Mouse (Mus musculus) midbrain, embryonic 15.5 days (tissue): ENCODE results near the gene Parvb. TPM values are rescaled to one million over a fixed set of nuclear protein-coding genes. Genes with fewer than 3 reads are reported as not detected.
A peak's percentile ranks its signal among the peaks of the same experiment; 100 is the strongest.

Source experiments
- ATAC-seq: fragments of 200-750 bp; cut with Nextera tagmentation; replicated peaks from 2 replicates; pipeline ENCODE4 v1.8.0; 2017; ENCODE audit warnings: moderate TSS enrichment
- H3K27ac ChIP-seq: fragments of 300-500 bp; sonication (generic); 2 replicates; pipeline ENCODE4 v1.5.1; 2015; ENCODE audit warnings: mild to moderate bottlenecking, inconsistent platforms
- H3K27me3 ChIP-seq: fragments of 300-500 bp; sonication (generic); replicated peaks from 2 replicates; pipeline ENCODE4 v1.6.1; 2015; ENCODE audit warnings: inconsistent platforms
- H3K36me3 ChIP-seq: fragments of 300-500 bp; sonication (generic); replicated peaks from 2 replicates; pipeline ENCODE4 v1.6.1; 2015; ENCODE audit warnings: inconsistent platforms
- H3K4me1 ChIP-seq: fragments of 300-500 bp; sonication (generic); 2 replicates; pipeline ENCODE4 v1.6.1; 2015; ENCODE audit warnings: inconsistent platforms
- H3K4me2 ChIP-seq: fragments of 300-500 bp; sonication (generic); 2 replicates; pipeline ENCODE4 v1.6.1; 2015; ENCODE audit warnings: inconsistent platforms, mild to moderate bottlenecking, moderate library complexity
- H3K4me3 ChIP-seq: fragments of 300-500 bp; sonication (generic); 2 replicates; pipeline ENCODE4 v1.5.1; 2015; ENCODE audit warnings: mild to moderate bottlenecking, inconsistent platforms
- H3K9ac ChIP-seq: fragments of 300-500 bp; sonication (generic); 2 replicates; pipeline ENCODE4 v1.6.1; 2015; ENCODE audit warnings: mild to moderate bottlenecking, inconsistent platforms
- H3K9me3 ChIP-seq: fragments of 300-500 bp; sonication (generic); 2 replicates; pipeline ENCODE4 v1.6.1; 2016; ENCODE audit warnings: inconsistent platforms
- WGBS: fragments of 180-500 bp; shearing (Covaris S2); methylation state at CpG from one replicate; pipeline ENCODE4 v1.1.7; 2015; ENCODE audit warnings: mixed read lengths; 5-methylcytosine and 5-hydroxymethylcytosine counted together
- polyA plus RNA-seq: library from polyadenylated mRNA; unstranded; fragments of >200 nt; fragmentation: Nextera tagmentation; extraction: Ambion mirVana; gene quantifications from 2 replicates; pipeline ENCODE4 v1.2.1, GENCODE M21; 2015

Gene Parvb
- polyA plus RNA-seq, 1 experiment from 2014 or later: 4.2 TPM

DNA sequence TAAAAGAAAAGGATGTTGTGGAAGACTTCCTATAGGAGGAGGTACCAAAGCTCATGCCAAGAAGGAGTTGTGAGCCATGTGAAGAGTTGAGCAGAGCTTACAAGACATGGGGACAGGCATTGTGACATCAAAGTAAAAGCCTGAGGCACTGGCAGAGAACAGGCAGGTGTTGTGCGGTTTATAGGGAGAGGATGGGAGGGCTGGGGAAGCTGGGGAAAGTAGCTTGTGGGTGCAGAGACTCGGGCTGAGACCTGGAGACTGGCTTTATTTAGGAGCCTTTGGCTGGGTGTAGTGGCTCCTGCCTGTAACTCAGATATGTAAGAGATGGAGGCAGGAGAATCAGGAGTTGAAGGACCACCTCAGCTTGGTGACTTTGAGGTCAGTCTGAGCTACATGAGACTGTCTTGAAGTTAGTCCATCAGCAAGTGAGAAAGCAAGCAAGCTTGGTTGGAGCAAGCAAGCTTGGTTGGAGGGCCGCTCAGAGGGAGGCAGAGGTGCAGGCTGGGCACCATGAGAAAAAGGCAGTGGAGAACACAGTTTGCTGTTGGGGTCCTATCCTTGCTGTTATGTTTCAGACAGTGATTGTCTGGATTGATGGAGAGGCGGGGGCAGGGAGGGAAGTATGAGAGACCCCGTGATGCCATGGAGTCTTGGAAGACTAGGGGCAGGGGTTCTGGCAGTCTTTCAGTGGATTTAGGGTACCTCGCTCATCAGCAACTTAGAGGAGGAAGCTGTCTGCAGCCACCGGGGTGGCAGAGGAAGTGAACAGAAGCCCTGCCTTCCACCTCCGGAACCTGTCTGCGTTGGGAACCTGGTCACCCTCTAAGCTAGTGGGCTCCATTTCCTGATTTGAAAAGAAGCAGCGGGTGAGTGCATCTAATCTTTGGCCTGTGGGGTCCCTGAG, 92.4 kb downstream of the Parvb start, which contains the start of gene Parvg:
TSS of gene Parvg (plus strand) at position 61 of the 904 bp plus-strand sequence.
- Histone ChIP-seq H3K9me3 (no peaks in the 10 kb centered on the region), H3K4me3 (no peak within 1 kb of the TSS), H3K4me1 (no peaks in the 10 kb centered on the region), H3K4me2 (no peak within 1 kb of the TSS), H3K27ac (no peak within 1 kb of the TSS), H3K27me3 (no peaks in the 10 kb centered on the region), H3K36me3 (no peaks in the 10 kb centered on the region), H3K9ac (no peak within 1 kb of the TSS)
- WGBS: 86% methylated on average over 10 of the region's 10 CpGs
- ATAC-seq: no peak

DNA sequence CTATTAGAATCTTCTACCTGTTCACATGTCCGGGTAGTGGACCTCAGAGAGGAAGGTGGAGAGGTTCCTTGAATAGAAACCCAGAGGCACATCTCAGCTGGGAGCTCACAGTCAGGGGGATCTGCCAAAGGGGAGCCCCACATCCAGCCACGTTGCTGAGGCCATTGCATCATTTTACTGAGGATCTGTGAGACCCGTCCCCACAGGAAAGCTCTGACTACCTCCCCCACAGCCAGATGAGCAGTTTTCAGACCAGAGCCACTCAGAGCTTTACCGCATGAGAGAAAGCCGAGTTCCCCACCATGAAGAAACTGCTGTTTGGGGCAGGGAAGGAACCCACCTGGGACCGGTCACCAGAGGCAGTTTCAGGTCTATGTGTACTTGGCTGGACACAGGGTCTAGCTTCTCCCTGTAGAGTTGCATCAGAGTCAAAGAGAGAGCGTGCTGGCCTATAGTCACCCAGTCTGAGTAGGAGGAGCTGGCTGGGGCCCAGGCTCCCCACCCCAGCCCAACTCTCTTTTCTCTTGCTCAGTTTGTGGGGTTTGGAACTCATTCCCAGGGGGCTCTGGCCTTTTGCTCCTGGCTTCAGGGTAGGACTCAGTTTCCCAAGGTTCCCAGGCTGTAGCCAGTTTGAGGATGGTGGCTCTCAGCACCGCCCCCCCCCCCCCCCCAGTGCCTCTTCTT, 93.2 kb downstream of the Parvb start:
- H3K27me3 ChIP-seq: no peaks in the 10 kb centered on the region
- no peak for ATAC-seq
- no peaks in the 10 kb centered on the region for H3K9me3 ChIP-seq
- H3K4me3 ChIP-seq: no peak overlapping the region
- H3K36me3 ChIP-seq: no peaks in the 10 kb centered on the region
- H3K4me1 ChIP-seq: no peaks in the 10 kb centered on the region
- no peak overlapping the region for H3K4me2 ChIP-seq
- H3K9ac ChIP-seq: no peak overlapping the region
- no peak overlapping the region for H3K27ac ChIP-seq
- 75% methylated on average over 8 of the region's 8 CpGs for WGBS

DNA sequence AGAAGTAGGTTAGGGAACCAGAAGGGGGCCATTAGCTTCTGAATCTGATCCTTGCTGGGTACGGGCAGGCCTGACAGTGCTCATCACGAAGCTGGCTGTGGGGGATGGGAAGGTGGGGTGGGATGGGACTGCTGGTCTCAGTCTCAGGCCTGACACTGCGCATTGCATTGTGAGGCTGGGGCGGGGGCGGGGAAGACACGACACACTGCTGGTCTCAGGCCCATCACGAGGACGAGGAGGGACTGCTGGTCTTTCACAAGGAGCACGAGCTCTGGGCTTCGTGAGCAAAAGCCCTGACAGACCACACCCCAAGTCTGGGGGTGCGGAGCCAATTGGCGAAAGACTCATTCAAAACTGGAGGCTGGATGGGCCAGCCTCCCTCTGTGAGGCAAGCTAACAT, 93.9 kb downstream of the Parvb start:
- Histone ChIP-seq H3K27me3 (no peaks in the 10 kb centered on the region), H3K27ac (no peak overlapping the region), H3K4me1 (no peaks in the 10 kb centered on the region), H3K4me3 (no peak overlapping the region), H3K4me2 (no peak overlapping the region), H3K9me3 (no peaks in the 10 kb centered on the region), H3K36me3 (no peaks in the 10 kb centered on the region), H3K9ac (no peak overlapping the region)
- WGBS: 44% methylated on average over 12 of the region's 12 CpGs
- ATAC-seq: no peak

DNA sequence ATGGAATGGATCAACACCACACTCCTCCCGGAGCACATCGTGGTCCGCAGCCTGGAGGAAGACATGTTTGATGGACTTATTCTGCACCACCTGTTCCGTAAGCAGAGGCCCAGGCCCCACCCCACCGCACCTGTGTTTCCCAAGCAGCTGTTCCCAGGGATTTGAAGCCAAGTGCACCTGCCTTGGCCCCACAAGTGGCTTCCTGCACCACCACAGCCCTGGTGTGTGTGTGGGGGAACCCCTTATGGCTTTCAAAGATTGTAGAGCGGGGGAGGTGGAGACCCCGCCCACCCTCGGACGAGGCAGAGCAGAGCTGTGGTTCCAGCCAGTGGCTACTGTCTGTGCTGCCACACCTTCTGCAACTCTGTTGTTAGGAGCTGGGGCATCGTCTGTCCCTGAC, 97.0 kb downstream of the Parvb start:
- no peaks in the 10 kb centered on the region for H3K27me3 ChIP-seq
- H3K4me1 ChIP-seq: peaks cover 3% of the 10 kb centered on the region; the same call in 1 of the 2 replicates
- 86% methylated on average over 10 of the region's 10 CpGs for WGBS
- H3K36me3 ChIP-seq: no peaks in the 10 kb centered on the region
- no peaks in the 10 kb centered on the region for H3K9me3 ChIP-seq
- no peak overlapping the region for H3K27ac ChIP-seq
- H3K9ac ChIP-seq: no peak overlapping the region
- no peak overlapping the region for H3K4me3 ChIP-seq
- no peak overlapping the region for H3K4me2 ChIP-seq
- no peak for ATAC-seq

DNA sequence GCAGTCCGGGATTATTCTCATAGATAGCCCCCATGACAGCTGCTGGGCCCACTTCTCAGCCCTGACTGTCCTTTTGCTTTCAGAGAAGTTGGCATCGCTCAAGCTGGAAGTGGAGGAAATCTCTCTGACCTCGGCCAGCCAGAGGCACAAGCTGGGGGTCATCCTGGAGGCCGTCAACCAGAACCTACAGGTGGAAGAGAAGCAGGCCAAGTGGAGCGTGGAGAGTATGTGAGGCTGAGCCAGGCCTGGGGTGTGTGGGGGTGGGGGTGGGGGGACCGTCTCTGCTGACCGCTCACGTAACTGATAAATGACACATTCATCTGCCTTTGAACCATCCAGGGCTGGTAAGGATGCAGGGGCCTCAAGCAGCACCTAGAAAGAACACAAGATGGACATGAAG, 98.1 kb downstream of the Parvb start:
- H3K4me1 ChIP-seq: peaks cover 3% of the 10 kb centered on the region; the same call in 1 of the 2 replicates
- WGBS: 86% methylated on average over 8 of the region's 8 CpGs
- no peak overlapping the region for H3K4me3 ChIP-seq
- no peaks in the 10 kb centered on the region for H3K36me3 ChIP-seq
- H3K27ac ChIP-seq: no peak overlapping the region
- no peak for ATAC-seq
- H3K9ac ChIP-seq: no peak overlapping the region
- no peak overlapping the region for H3K4me2 ChIP-seq
- no peaks in the 10 kb centered on the region for H3K27me3 ChIP-seq
- H3K9me3 ChIP-seq: no peaks in the 10 kb centered on the region

DNA sequence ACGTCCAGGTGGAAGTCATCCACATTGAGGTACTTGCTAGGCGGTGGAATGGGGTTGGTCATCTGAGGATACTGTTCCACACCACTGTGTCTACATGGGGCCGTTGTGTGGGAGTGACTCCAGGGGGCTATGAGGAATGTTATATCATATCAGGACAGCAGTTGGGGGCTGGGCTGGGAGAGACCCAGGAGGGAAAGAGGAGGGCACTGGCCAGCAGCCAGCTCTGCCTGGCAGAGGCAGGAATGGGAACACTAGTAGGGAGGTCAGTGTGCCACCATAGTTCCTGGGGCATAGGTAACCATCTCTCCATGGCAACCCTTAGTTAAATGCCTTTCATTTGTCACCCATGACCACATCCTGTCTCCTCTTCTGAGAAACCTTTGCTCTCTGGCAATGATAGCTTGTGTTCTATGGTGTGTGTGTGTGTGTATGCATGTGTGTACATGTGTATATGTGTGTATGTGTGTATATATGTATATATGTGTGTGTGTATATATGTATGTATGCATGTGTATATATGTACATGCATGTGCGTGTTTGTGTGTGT, 99.3 kb downstream of the Parvb start:
- 91% methylated on average over 4 of the region's 4 CpGs for WGBS
- H3K9me3 ChIP-seq: no peaks in the 10 kb centered on the region
- H3K4me1 ChIP-seq: peaks cover 3% of the 10 kb centered on the region; the same call in 1 of the 2 replicates
- H3K9ac ChIP-seq: no peak overlapping the region
- no peak overlapping the region for H3K4me3 ChIP-seq
- no peak for ATAC-seq
- H3K4me2 ChIP-seq: no peak overlapping the region
- no peak overlapping the region for H3K27ac ChIP-seq
- no peaks in the 10 kb centered on the region for H3K27me3 ChIP-seq
- H3K36me3 ChIP-seq: no peaks in the 10 kb centered on the region

DNA sequence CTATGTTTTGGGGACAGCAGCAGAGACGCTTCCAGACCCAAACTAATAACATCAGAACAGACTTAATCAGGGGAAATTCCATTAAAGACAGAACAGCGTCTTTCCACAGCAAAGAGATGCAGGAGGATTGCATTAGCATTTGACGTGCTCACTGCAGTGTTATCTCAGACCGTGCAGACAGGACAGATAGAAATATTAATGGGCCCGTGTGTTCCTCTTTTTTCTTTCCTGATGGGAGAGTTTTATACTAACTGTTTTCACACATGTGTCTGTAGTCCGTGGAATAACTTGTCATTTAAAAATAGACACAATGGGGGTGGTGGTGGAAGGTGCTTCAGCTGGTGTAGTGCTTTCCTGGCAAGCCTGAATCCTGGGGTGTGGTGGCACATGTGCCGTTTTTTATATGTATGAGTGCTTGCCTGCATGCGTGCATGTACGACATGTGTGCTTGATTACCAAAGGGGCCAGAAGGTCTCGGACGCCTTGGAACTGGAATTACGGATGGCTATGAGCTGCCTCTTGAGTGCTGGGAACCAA, 104.5 kb downstream of the Parvb start:
- no peak overlapping the region for H3K4me3 ChIP-seq
- no peaks in the 10 kb centered on the region for H3K27me3 ChIP-seq
- H3K9me3 ChIP-seq: no peaks in the 10 kb centered on the region
- no peak overlapping the region for H3K4me2 ChIP-seq
- H3K36me3 ChIP-seq: no peaks in the 10 kb centered on the region
- no peak for ATAC-seq
- no peak overlapping the region for H3K27ac ChIP-seq
- 68% methylated on average over 12 of the region's 12 CpGs for WGBS
- H3K4me1 ChIP-seq: peaks cover 3% of the 10 kb centered on the region; the same call in 1 of the 2 replicates
- no peak overlapping the region for H3K9ac ChIP-seq

DNA sequence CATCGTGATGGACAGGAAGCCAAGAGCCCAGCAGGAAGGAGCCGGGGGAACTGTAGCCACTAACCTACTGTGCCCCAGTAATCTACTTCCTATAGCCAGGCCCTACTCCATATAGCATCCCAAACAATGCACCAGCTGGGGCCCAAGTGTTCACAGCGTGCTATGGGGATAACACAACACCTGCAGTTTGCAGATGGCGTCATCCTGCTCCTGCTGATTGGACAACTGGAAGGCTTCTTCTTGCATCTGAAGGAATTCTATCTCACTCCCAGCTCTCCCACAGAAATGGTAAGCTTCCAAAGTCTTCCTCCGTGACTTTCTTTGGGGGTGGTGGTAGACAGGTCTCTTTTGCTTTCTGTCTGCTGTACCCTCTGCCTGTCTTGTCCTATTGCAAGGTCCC, 105.8 kb downstream of the Parvb start:
- H3K9ac ChIP-seq: no peak overlapping the region
- H3K27me3 ChIP-seq: no peaks in the 10 kb centered on the region
- no peak for ATAC-seq
- no peak overlapping the region for H3K4me2 ChIP-seq
- no peaks in the 10 kb centered on the region for H3K9me3 ChIP-seq
- no peaks in the 10 kb centered on the region for H3K4me1 ChIP-seq
- H3K27ac ChIP-seq: no peak overlapping the region
- WGBS: 70% methylated on average over 5 of the region's 5 CpGs
- H3K4me3 ChIP-seq: no peak overlapping the region
- H3K36me3 ChIP-seq: no peaks in the 10 kb centered on the region

DNA sequence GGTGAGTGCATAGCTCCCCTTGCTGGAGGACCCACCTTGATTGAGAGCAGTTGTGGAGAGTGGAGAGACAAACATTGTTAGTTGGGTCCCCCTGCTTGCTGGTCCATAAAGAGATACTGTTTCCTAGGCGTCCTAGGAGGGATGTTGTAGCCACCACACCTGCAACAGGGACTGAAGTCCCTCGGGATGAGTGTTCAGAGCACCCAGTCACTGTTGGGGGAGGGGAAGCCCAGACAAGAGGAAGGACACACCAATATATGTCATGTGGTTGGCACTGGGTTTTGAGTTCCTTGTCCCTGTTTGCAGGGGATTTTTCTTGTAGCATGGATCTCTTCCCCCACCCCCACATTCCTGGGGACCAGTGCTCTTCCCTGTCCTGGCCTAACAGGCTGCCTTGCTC, 109.1 kb downstream of the Parvb start:
- 57% methylated on average over 2 of the region's 2 CpGs for WGBS
- no peaks in the 10 kb centered on the region for H3K9me3 ChIP-seq
- no peak for ATAC-seq
- H3K27ac ChIP-seq: no peak overlapping the region
- H3K27me3 ChIP-seq: no peaks in the 10 kb centered on the region
- H3K9ac ChIP-seq: no peak overlapping the region
- H3K36me3 ChIP-seq: no peaks in the 10 kb centered on the region
- no peak overlapping the region for H3K4me2 ChIP-seq
- H3K4me1 ChIP-seq: peaks cover 10% of the 10 kb centered on the region
- H3K4me3 ChIP-seq: no peak overlapping the region

DNA sequence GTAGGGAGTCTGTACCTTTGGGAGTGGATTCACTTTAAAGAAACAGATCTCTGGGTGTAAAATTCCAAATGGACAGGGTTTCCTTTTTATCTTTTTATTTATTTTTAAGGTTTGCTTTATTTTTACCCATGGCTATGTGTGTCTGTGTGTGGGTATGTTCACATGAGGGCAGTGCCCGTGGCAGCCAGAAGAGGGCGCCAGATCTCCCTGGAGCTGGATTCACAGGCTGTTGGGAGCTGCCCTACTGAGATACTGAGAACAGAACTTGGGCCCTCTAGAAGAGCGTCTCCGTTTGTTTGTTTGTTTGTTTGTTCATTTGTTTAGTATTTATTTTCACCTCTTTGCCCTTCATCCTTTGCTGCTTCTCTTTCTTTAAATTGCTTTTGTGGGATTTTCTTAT, 116.9 kb downstream of the Parvb start:
- peaks cover 15% of the 10 kb centered on the region; the same call in 1 of the 2 replicates for H3K4me1 ChIP-seq
- no peaks in the 10 kb centered on the region for H3K36me3 ChIP-seq

DNA sequence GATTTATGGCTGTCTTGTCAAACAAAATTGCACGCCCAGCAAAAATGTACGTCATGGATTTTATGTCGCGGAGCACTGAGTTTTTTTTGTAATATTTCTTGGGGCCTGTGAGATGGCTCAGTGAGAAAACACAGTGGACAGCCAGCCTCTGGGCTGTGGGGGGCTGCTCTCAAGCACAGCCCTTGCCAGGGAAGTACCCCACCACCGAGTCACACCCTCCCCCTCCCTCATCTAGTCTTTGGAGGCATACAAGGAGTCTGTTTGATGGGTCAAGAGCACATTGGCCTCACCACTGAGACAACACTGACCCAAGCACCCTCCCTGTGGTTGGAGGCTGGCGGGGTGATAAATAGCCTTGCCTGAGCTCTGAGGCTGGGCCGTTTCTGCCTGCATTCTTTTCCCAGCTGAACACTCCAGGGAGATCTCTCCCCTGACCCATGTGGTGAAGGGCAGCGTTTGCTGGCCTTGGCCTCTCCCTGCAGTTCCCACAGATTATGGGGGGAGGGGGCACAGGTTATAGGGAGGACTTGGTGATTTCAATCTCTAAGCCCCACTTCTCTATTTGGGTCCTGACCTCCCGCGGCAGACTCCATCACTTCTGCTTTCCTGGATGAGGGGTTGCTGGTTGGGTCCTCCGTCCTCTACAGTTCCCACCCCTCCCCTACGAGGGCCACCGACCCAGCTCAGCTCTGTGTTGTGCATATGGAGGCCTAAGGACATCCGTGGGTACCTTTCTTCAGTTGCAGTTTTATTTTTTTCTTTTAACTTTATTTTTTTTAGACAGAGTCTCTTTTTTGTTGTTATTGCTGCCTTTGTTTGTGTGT, 118.3 kb downstream of the Parvb start:
- 61% methylated on average over 14 of the region's 14 CpGs for WGBS
- no peaks in the 10 kb centered on the region for H3K9me3 ChIP-seq
- no peaks in the 10 kb centered on the region for H3K36me3 ChIP-seq
- no peak overlapping the region for H3K9ac ChIP-seq
- H3K27me3 ChIP-seq: no peaks in the 10 kb centered on the region
- 0 out of 2 replicates have a peak overlapping the region, but pooled peaks have one; percentile 25 for H3K27ac ChIP-seq
- no peak for ATAC-seq
- H3K4me2 ChIP-seq: no peak overlapping the region
- H3K4me1 ChIP-seq: peaks cover 10% of the 10 kb centered on the region; the same call in 1 of the 2 replicates
- no peak overlapping the region for H3K4me3 ChIP-seq

More for the DNA sequence above, 116.9 kb downstream of the Parvb start:
- ATAC-seq: no peak
- Histone ChIP-seq H3K9me3 (no peaks in the 10 kb centered on the region), H3K27me3 (no peaks in the 10 kb centered on the region), H3K4me2 (no peak overlapping the region), H3K27ac (no peak overlapping the region), H3K9ac (no peak overlapping the region), H3K4me3 (no peak overlapping the region)
- 96% methylated on average over 4 of the region's 4 CpGs for WGBS
